Mouse (Mus musculus) CH12.LX (cell line): ENCODE data around the gene Yap1.

Experiments
- CHD2 ChIP-seq: IDR thresholded peaks from 2 replicates; pipeline ENCODE4 v1.6.1; 2011; ENCODE audit warnings: low read length, improper control_type of control experiment
- CTCF ChIP-seq, 2 experiments: IDR thresholded peaks in 1 of 2; conservative IDR thresholded peaks in 1 of 2; 2 replicates each; pipeline ENCODE4 v1.5.1; 2011 to 2012; ENCODE audit warnings: low read depth in 2 of 2, low read length in 2 of 2, improper control_type of control experiment in 1 of 2, inconsistent platforms in 1 of 2, mild to moderate bottlenecking in 1 of 2, moderate library complexity in 1 of 2

GRCm38 (mm10) chr9:7979153-7979916, 25.1 kb downstream of the Yap1 start:
- TF ChIP-seq CHD2 (no peak), CTCF (conservative IDR thresholded peaks at IDR 0.05 in 1 of 2, IDR thresholded peaks at IDR 0.05 in 1 of 2; ENCODE audit: low read depth in 2 of 2, low read length in 2 of 2) (no peak)
